Comparison of ENCODE assay signal across 9 mouse cellular contexts in the genomic region with DNA sequence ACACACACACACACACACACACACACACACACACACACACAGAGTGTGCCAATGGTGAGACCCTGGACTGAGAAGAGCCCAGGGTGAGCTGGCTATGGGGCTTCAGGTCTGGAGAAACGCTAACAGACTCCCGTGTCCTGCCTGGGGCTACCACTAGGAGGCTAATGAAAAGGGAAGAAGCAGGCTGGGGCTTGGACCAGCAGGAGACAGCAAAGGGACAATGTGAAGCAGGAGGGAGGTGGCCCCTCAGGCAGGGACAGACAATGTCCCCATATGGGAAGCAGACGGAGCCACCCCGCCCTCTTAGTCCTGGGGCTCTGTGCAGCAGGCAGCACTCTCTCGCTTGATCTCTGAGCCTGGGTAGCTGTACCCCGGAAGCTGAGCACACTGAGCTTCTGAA.
DNase-seq lines count a peak whose midpoint lies in the region; TF ChIP-seq lines count a peak whose summit lies in the region.
"Had no signal": no experiment of that assay in that cellular context is flagged by ENCODE, and none has a peak within 500 bp of the region (broad histone marks: within the 10 kb centered on the region; RNA-seq: fewer than 3 reads in every experiment).

No protein-coding gene starts in this region.

- peak in 1 of 2 experiments; percentile 39 for DNase-seq in layer of hippocampus, adult 2 months (ENCODE audit: low spot score in 2 of 2)
- no peak for DNase-seq in layer of hippocampus, adult 18-20 months (ENCODE audit: low spot score in 2 of 2)
- DNase-seq in ES-CJ7 (ENCODE audit: low read depth, low spot score), result peak; percentile 83
- DNase-seq in cerebellum, adult 11 months, result peak; percentile 4
- peak; percentile 59 for DNase-seq in forelimb bud, embryonic 11.5 days (ENCODE audit: low read depth, low spot score)
- DNase-seq in kidney, postnatal 36 days, result peak; percentile 53 to 81
- DNase-seq in retina, postnatal 1 day, result peak; percentile 89
- no peak for DNase-seq in spleen, adult 12 weeks (ENCODE audit: low spot score)

- no peak overlapping the region for H3K4me3 ChIP-seq in layer of hippocampus, adult 2 months
- H3K4me3 ChIP-seq: limb, embryonic 13.5 days had no signal

- no peak overlapping the region for H3K27ac ChIP-seq in layer of hippocampus, adult 2 months
- H3K27ac ChIP-seq: limb, embryonic 13.5 days had no signal

- peak; percentile 76 for TF ChIP-seq CTCF in layer of hippocampus, adult 2 months (conservative IDR thresholded peaks at IDR 0.05)

Comparison
In these comparisons a context has a peak if more than half of its experiments do, and no peak if none do; other contexts are left out.
1. DNase-seq: peak in ES-CJ7 (single experiment), cerebellum, adult 11 months (single experiment), forelimb bud, embryonic 11.5 days (single experiment), kidney, postnatal 36 days (2 of 2) and retina, postnatal 1 day (single experiment); none in layer of hippocampus, adult 18-20 months (0 of 2) and spleen, adult 12 weeks (single experiment).